Mouse (Mus musculus) fat pad, adult 2 months (tissue): ENCODE data around the gene Ace.

Source experiments
- DNase-seq: peaks from one replicate; pipeline ENCODE4 v3.0.0-alpha.2; 2011; ENCODE audit warnings: low read depth, low spot score; ENCODE audit errors: extremely low read depth

Ace gene

GRCm38 (mm10) chr11:105944770-105945672 is 22.7 kb upstream of the Ace start:
- peak; percentile 90 for DNase-seq

- peak; percentile 56 for DNase-seq
Measured at GRCm38 (mm10) chr11:105946694-105947154, 21.0 kb upstream of the Ace start.

GRCm38 (mm10) chr11:105948255-105948654 is 19.5 kb upstream of the Ace start:
- DNase-seq: no peak

GRCm38 (mm10) chr11:105950519-105950918 is 17.2 kb upstream of the Ace start:
- no peak for DNase-seq

GRCm38 (mm10) chr11:105951601-105952044 is 16.1 kb upstream of the Ace start:
- no peak for DNase-seq

GRCm38 (mm10) chr11:105952111-105952510 is 15.6 kb upstream of the Ace start:
- DNase-seq: no peak

- DNase-seq: no peak
Measured at GRCm38 (mm10) chr11:105952911-105953386, 14.8 kb upstream of the Ace start, which contains the start of gene Cyb561. TSS of gene Cyb561 (minus strand) at chr11:105953336.

- peak; percentile 76 for DNase-seq
Measured at GRCm38 (mm10) chr11:105953402-105953801, 14.3 kb upstream of the Ace start.

- DNase-seq: no peak
Measured at GRCm38 (mm10) chr11:105955815-105956430, 11.8 kb upstream of the Ace start.

GRCm38 (mm10) chr11:105957501-105957900 is 10.2 kb upstream of the Ace start:
- DNase-seq: no peak

- DNase-seq: no peak
Measured at GRCm38 (mm10) chr11:105958566-105958965, 9.2 kb upstream of the Ace start.

GRCm38 (mm10) chr11:105959355-105959754 is 8.4 kb upstream of the Ace start:
- no peak for DNase-seq

GRCm38 (mm10) chr11:105964691-105965090 is 3.1 kb upstream of the Ace start:
- DNase-seq: no peak

GRCm38 (mm10) chr11:105966288-105966687 is 1.5 kb upstream of the Ace start:
- no peak for DNase-seq

- DNase-seq: no peak
Measured at GRCm38 (mm10) chr11:105968948-105969347, 1.2 kb downstream of the Ace start.

- DNase-seq: no peak
Measured at GRCm38 (mm10) chr11:105969516-105969915, 1.8 kb downstream of the Ace start.

- DNase-seq: no peak
Measured at GRCm38 (mm10) chr11:105974593-105974992, 6.8 kb downstream of the Ace start.

- no peak for DNase-seq
Measured at GRCm38 (mm10) chr11:105975050-105975449, 7.3 kb downstream of the Ace start.

- DNase-seq: no peak
Measured at GRCm38 (mm10) chr11:105975636-105976035, 7.9 kb downstream of the Ace start.

GRCm38 (mm10) chr11:105978232-105978631 is 10.5 kb downstream of the Ace start:
- no peak for DNase-seq

GRCm38 (mm10) chr11:105978634-105979033 is 10.9 kb downstream of the Ace start:
- DNase-seq: no peak

- DNase-seq: no peak
Measured at GRCm38 (mm10) chr11:105984452-105984851, 16.7 kb downstream of the Ace start.
